Mouse (Mus musculus) adrenal gland, adult 8-10 months (tissue): Measurements from ENCODE around the gene Rbpms2. TPM values are rescaled to one million over a fixed set of nuclear protein-coding genes. Genes with fewer than 3 reads are reported as not detected.
A peak's percentile ranks its signal among the peaks of the same experiment; 100 is the strongest.

ENCODE experiments used
- DNase-seq: peaks from one replicate; pipeline ENCODE4 v3.0.0; 2022
- total RNA-seq, 4 experiments: library from RNA; stranded (reverse); gene quantifications; 2 replicates each; pipeline ENCODE4 v1.2.4; 2022

Gene Rbpms2
- 100 to 1,000 TPM in 1 of 4 experiments, 10 to 100 TPM in 3; 50.0 to 107 (median 75.9) TPM for total RNA-seq

- no peak for DNase-seq
Observed at GRCm38 (mm10) chr9:65629025-65629766, at the start of gene Rbpms2. Gene Rbpms2, plus strand, starts transcription at chr9:65629648.

- peak; percentile 92 for DNase-seq
Observed at GRCm38 (mm10) chr9:65579781-65580371, 49.6 kb upstream of the Rbpms2 start, which contains the start of gene Plekho2. Gene Plekho2, minus strand, starts transcription at chr9:65580040.

- peak; percentile 84 for DNase-seq
Observed at GRCm38 (mm10) chr9:65580401-65581256, 48.8 kb upstream of the Rbpms2 start.

GRCm38 (mm10) chr9:65583045-65583444 is 46.4 kb upstream of the Rbpms2 start:
- DNase-seq: no peak

- peak; percentile 78 for DNase-seq
Observed at GRCm38 (mm10) chr9:65586406-65587269, 42.8 kb upstream of the Rbpms2 start, which contains the start of gene Pif1. Gene Pif1, plus strand, starts transcription at chr9:65587160.

GRCm38 (mm10) chr9:65587270-65587572 is 42.2 kb upstream of the Rbpms2 start:
- no peak for DNase-seq

GRCm38 (mm10) chr9:65587573-65588358 is 41.7 kb upstream of the Rbpms2 start:
- no peak for DNase-seq

GRCm38 (mm10) chr9:65589091-65589490 is 40.4 kb upstream of the Rbpms2 start:
- DNase-seq: no peak

GRCm38 (mm10) chr9:65592721-65593120 is 36.7 kb upstream of the Rbpms2 start:
- no peak for DNase-seq

- DNase-seq: no peak
Observed at GRCm38 (mm10) chr9:65593596-65593995, 35.9 kb upstream of the Rbpms2 start.

GRCm38 (mm10) chr9:65598765-65599249 is 30.6 kb upstream of the Rbpms2 start:
- DNase-seq: peak; percentile 37

GRCm38 (mm10) chr9:65600951-65601350 is 28.5 kb upstream of the Rbpms2 start:
- DNase-seq: no peak

- DNase-seq: no peak
Observed at GRCm38 (mm10) chr9:65603401-65604102, 25.9 kb upstream of the Rbpms2 start.

GRCm38 (mm10) chr9:65605471-65606136 is 23.8 kb upstream of the Rbpms2 start:
- peak; percentile 54 for DNase-seq

- peak; percentile 25 for DNase-seq
Observed at GRCm38 (mm10) chr9:65606321-65607109, 22.9 kb upstream of the Rbpms2 start.

GRCm38 (mm10) chr9:65607120-65607519 is 22.3 kb upstream of the Rbpms2 start:
- no peak for DNase-seq

- DNase-seq: no peak
Observed at GRCm38 (mm10) chr9:65611969-65612486, 17.4 kb upstream of the Rbpms2 start.

GRCm38 (mm10) chr9:65613098-65613497 is 16.4 kb upstream of the Rbpms2 start:
- DNase-seq: no peak

GRCm38 (mm10) chr9:65619311-65619710 is 10.1 kb upstream of the Rbpms2 start:
- DNase-seq: no peak
